Mouse (Mus musculus) midbrain, embryonic 14.5 days (tissue): ENCODE data around the gene Gm20388. TPM values are rescaled to one million over a fixed set of nuclear protein-coding genes. Genes with fewer than 3 reads are reported as not detected.
A peak's percentile ranks its signal among the peaks of the same experiment; 100 is the strongest.

Experiments used
- ATAC-seq: fragments of 200-750 bp; cut with Nextera tagmentation; 2 replicates; pipeline ENCODE4 v1.8.0; 2017; ENCODE audit warnings: moderate number of reproducible peaks, moderate library complexity; ENCODE audit not compliant: low FRiP score, low TSS enrichment
- DNase-seq: peaks from one replicate; pipeline ENCODE4 v3.0.0-alpha.2; 2015
- H3K27ac ChIP-seq: fragments of 300-500 bp; sonication (generic); replicated peaks from 2 replicates; pipeline ENCODE4 v1.5.1; 2014; ENCODE audit warnings: mild to moderate bottlenecking, low read depth, low read length, moderate library complexity
- H3K27me3 ChIP-seq: fragments of 300-500 bp; sonication (generic); 2 replicates; pipeline ENCODE4 v1.6.1; 2014; ENCODE audit warnings: low read length, control low read depth, mixed read lengths; ENCODE audit not compliant: control insufficient read depth, insufficient read depth
- H3K36me3 ChIP-seq: fragments of 300-500 bp; sonication (generic); 2 replicates; pipeline ENCODE4 v1.6.1; 2014; ENCODE audit warnings: low read length, control low read depth; ENCODE audit not compliant: control insufficient read depth, insufficient read depth
- H3K4me1 ChIP-seq: fragments of 300-500 bp; sonication (generic); 2 replicates; pipeline ENCODE4 v1.6.1; 2014; ENCODE audit warnings: mild to moderate bottlenecking, antibody characterized with exemption, low read length, control low read depth; ENCODE audit not compliant: control insufficient read depth, insufficient read depth
- H3K4me2 ChIP-seq: fragments of 300-500 bp; sonication (generic); 2 replicates; pipeline ENCODE4 v1.6.1; 2014; ENCODE audit warnings: mild to moderate bottlenecking, low read length, moderate library complexity
- H3K4me3 ChIP-seq: fragments of 300-500 bp; sonication (generic); replicated peaks from 2 replicates; pipeline ENCODE4 v1.5.1; 2014; ENCODE audit warnings: low read depth, low read length
- H3K9ac ChIP-seq: fragments of 300-500 bp; sonication (generic); replicated peaks from 2 replicates; pipeline ENCODE4 v1.6.1; 2014; ENCODE audit warnings: mild to moderate bottlenecking, low read length, moderate library complexity
- H3K9me3 ChIP-seq: fragments of 300-500 bp; sonication (generic); 2 replicates; pipeline ENCODE4 v1.6.1; 2016; ENCODE audit warnings: low read length, control low read depth, mixed read lengths; ENCODE audit not compliant: control insufficient read depth
- WGBS: fragments of 180-500 bp; shearing (Covaris S2); extraction: QIAGEN DNeasy Blood & Tissue Kit; methylation state at CpG from one replicate; pipeline ENCODE4 v1.1.7; 2014; 5-methylcytosine and 5-hydroxymethylcytosine counted together
- polyA plus RNA-seq: library from polyadenylated mRNA; unstranded; fragments of >200 nt; fragmentation: Nextera tagmentation; extraction: Ambion mirVana; gene quantifications from 2 replicates; pipeline ENCODE4 v1.2.1, GENCODE M21; 2014

Gm20388 gene
- polyA plus RNA-seq, 1 experiment from 2014 or later: 4.1 TPM

DNA sequence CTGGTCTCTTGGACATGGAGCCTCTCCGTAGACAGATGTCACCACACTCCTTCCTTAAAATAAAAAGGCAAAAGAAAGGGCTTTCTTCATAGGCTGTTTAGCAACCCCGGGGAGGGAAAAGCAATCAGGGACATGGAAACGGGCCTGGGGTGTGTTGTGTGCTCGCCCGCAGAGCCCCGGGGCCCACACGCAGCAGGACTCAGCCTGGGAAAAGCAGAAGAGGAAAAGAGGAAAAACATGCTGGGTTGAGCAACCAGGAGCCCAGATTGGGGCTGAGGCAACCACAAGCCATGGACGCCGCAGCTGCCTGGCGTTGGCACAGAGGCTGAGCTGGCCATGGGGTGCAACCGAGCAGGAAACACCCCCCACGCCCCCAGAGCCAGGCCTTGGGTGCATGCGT lies 775.4 kb downstream of the Gm20388 start:
- no peaks in the 10 kb centered on the region for H3K27me3 ChIP-seq
- DNase-seq (no peak), ATAC-seq (no peak)
- WGBS: 90% methylated on average over 13 of the region's 13 CpGs
- no peaks in the 10 kb centered on the region for H3K36me3 ChIP-seq
- no peak overlapping the region for H3K4me3 ChIP-seq
- no peaks in the 10 kb centered on the region for H3K9me3 ChIP-seq
- no peak overlapping the region for H3K4me2 ChIP-seq
- H3K27ac ChIP-seq: no peak overlapping the region
- H3K9ac ChIP-seq: no peak overlapping the region
- H3K4me1 ChIP-seq: no peaks in the 10 kb centered on the region

DNA sequence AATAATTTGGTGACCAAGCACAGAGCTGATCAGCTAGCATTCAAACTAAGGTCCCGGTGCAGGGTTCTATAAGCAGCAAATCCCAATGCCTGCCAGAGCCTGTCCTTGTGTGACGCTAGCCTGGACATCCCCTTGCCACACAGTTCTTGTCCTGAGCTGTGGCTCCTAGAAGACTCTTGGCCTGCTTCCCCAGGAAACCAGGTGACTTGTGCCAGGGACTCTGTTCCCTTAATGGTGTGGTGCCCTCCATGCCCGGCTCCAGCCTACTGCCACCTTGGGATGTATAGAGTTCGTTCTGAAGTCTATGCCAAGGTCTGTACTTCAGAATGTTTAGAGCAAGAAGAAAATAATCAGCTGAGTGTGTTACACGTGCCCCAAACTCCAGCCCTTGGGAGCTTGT lies 775.9 kb downstream of the Gm20388 start:
- Histone ChIP-seq H3K4me1 (no peaks in the 10 kb centered on the region), H3K27ac (no peak overlapping the region), H3K4me2 (no peak overlapping the region), H3K4me3 (no peak overlapping the region), H3K36me3 (no peaks in the 10 kb centered on the region), H3K9me3 (no peaks in the 10 kb centered on the region), H3K27me3 (no peaks in the 10 kb centered on the region), H3K9ac (no peak overlapping the region)
- no peak for ATAC-seq
- no peak for DNase-seq
- 88% methylated on average over 5 of the region's 5 CpGs for WGBS

DNA sequence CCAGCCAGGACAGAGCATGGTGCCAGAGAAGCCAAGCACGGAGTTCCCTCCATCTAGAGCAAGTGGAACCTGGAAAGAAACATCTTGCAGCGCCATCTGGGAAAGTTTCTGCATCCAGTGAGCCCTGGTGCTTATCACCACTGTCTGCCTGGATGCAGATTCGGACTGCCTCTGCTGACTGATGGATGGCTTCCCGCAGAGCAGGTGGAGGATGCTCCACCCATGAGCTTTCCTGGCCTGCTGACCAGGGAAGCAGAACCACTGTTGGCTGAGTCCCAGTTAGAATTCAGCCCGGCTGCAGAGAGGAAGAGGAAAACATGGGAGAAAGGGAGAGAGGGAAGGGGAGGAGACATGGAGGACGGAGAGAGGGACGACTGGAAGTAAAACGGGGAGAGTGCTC lies 777.1 kb downstream of the Gm20388 start:
- no peak overlapping the region for H3K9ac ChIP-seq
- WGBS: 73% methylated on average over 8 of the region's 8 CpGs
- H3K9me3 ChIP-seq: no peaks in the 10 kb centered on the region
- H3K27me3 ChIP-seq: no peaks in the 10 kb centered on the region
- H3K36me3 ChIP-seq: no peaks in the 10 kb centered on the region
- H3K4me2 ChIP-seq: no peak overlapping the region
- H3K27ac ChIP-seq: no peak overlapping the region
- no peak for DNase-seq
- H3K4me1 ChIP-seq: no peaks in the 10 kb centered on the region
- H3K4me3 ChIP-seq: no peak overlapping the region
- ATAC-seq: no peak

DNA sequence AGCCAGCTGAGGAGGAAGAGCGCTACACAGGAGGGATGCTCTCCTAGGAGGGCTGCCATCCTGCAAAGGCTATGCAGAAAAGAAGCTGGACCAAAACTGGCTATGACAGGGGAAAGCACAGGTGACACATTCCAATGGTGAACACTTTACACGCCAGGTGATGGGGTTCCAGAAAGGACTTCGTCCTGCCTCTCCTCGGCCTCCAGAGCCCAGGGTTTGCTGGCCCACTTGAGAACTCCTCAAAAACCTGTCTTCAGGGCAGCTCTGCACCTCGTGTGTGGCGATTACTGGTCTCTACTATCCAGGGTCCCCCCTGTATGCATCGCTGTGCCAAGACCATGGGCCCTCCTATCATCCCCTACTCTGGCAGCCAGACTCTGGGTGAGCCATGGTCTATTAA lies 777.9 kb downstream of the Gm20388 start:
- no peak overlapping the region for H3K4me2 ChIP-seq
- no peak overlapping the region for H3K27ac ChIP-seq
- no peak overlapping the region for H3K4me3 ChIP-seq
- no peaks in the 10 kb centered on the region for H3K9me3 ChIP-seq
- no peak overlapping the region for H3K9ac ChIP-seq
- H3K4me1 ChIP-seq: no peaks in the 10 kb centered on the region
- no peak for DNase-seq
- no peaks in the 10 kb centered on the region for H3K36me3 ChIP-seq
- no peaks in the 10 kb centered on the region for H3K27me3 ChIP-seq
- WGBS: 87% methylated on average over 7 of the region's 7 CpGs
- ATAC-seq: no peak

DNA sequence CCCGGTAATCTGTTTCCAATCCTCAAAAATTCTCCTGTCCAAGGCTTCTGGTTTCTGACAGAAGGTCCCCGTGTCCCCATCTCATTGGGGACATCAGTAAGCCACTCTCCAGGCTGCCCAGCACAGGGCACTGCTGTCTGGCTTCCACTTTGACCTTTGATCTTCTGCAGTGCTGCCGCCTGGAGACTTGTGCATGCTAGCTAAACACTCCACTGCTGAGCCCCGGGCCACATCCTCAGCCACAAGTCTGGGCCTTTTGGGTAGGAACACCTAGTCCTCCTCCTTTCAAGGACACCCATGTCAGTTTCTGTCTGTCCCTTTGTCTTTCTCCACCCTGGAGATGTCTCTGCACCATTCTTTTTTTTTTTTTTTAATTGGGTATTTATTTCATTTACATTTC lies 782.3 kb downstream of the Gm20388 start:
- no peak for ATAC-seq
- H3K27me3 ChIP-seq: no peaks in the 10 kb centered on the region
- H3K36me3 ChIP-seq: no peaks in the 10 kb centered on the region
- H3K9ac ChIP-seq: no peak overlapping the region
- H3K4me2 ChIP-seq: no peak overlapping the region
- no peaks in the 10 kb centered on the region for H3K4me1 ChIP-seq
- no peak overlapping the region for H3K27ac ChIP-seq
- no peak overlapping the region for H3K4me3 ChIP-seq
- H3K9me3 ChIP-seq: no peaks in the 10 kb centered on the region
- no peak for DNase-seq
- WGBS: 78% methylated on average over 4 of the region's 4 CpGs

DNA sequence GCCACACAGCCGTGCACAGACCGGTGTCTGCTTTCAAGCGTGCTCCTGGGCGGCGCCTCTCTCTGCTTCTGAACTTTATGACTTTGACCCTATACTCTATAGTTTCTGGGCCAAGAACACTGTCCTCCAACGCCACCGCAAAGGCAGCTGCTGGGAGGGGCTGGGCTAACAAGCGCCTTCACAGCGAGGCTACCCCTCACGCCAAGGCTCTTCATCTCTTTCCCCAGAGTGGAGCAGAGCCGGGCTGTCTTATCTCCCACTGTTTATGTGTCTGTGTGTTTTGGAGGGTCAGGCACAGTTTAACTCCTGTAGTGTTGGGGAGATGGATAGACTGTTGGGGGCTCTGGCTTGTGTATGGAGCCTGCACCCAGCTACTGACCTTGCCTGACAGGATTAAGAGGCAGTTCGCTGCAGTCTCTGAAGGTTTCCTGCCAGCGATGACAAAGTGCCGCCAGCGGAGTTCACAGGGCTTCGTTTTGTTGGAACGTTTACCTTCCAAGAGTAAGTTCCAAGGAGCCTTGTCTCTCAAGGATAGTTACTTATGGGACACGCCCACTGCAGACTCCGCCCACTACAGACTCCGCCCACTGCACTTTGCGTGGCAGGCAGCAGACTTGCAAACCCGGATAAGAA lies 783.3 kb downstream of the Gm20388 start:
- WGBS: 55% methylated on average over 22 of the region's 22 CpGs
- no peak overlapping the region for H3K9ac ChIP-seq
- H3K27me3 ChIP-seq: no peaks in the 10 kb centered on the region
- no peak overlapping the region for H3K4me3 ChIP-seq
- H3K4me2 ChIP-seq: no peak overlapping the region
- H3K9me3 ChIP-seq: no peaks in the 10 kb centered on the region
- no peak overlapping the region for H3K27ac ChIP-seq
- ATAC-seq: no peak
- DNase-seq: no peak
- no peaks in the 10 kb centered on the region for H3K36me3 ChIP-seq
- H3K4me1 ChIP-seq: no peaks in the 10 kb centered on the region

DNA sequence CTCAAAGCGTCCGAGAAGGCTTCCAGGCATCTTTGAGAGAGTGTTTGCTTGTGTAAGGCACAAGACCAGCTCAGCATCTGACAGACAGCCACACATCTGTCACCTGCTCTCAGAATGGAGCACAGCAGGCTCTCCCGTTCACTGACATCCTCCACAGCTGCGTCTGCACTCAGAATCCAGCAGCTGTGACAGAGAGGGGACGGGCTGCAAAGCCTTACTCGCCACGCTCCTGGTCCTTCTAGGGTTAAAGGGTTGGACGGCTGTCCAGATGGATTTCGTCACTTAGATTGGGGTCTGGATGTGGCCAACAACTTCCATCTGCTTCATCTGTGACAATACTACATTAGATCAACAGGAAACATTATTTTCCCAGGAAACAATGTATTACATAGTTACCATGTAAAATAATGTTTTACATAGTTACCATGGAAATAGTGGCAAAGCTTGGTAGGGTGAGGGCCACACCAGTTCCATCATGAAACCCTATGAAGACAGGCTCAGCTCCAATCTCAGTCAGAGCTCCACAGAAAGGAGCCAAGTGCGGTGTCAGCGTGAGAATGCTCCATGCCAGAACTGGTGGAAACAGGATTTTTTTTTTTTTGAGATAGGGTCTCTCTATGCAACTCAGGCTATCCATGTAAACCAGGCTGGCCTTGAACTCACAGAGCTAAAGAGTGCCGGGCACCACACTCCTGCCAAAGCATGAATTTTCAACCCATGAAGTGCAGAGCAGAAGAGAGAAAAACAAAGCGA lies 785.9 kb downstream of the Gm20388 start:
- Histone ChIP-seq H3K4me2 (no peak overlapping the region), H3K27me3 (no peaks in the 10 kb centered on the region), H3K9me3 (no peaks in the 10 kb centered on the region), H3K9ac (no peak overlapping the region), H3K27ac (no peak overlapping the region), H3K4me1 (no peaks in the 10 kb centered on the region), H3K36me3 (no peaks in the 10 kb centered on the region), H3K4me3 (no peak overlapping the region)
- 50% methylated on average over 13 of the region's 13 CpGs for WGBS
- ATAC-seq: no peak
- no peak for DNase-seq

DNA sequence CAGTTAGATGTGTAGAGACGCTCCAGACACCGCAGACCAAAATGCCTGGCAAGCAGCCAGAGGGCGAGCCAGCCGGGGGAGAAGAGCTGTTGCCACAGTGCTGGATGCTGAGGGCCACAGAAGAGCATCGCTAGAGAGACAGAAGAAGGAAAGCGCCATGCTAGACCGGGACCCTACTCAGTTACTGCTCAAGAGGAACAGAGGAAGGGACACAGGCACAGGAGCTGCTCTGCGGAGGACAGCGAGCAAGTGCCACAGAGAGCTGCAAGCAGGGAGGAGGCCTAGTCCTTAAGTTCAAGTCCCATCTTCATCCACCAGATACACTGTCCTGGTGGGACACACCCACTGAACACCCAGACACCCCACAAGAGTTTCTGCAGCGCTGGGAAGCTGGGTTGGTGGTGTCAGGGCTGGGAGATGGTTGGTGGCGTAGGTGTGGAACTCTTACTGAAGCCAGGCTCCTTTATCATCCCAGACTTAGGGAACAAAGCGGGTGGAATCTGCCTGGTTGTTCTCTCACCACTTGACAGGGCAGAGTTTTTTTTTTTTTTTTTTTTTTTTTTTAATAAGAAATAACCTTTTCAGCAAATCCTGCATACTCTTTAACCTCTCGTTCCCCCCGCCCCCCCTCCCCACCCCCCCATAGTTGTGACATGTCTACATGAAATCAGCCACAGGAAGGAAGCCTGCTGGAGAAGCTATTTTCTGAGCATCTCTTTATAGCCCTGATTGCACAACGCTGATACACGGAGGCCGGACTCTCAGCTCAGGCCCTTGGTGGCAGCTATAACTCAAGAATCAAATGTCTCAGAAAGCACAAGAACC lies 786.7 kb downstream of the Gm20388 start:
- WGBS: 82% methylated on average over 17 of the region's 17 CpGs
- no peak overlapping the region for H3K4me3 ChIP-seq
- ATAC-seq: no peak
- H3K27ac ChIP-seq: no peak overlapping the region
- DNase-seq: peak; percentile 48
- H3K9ac ChIP-seq: no peak overlapping the region
- no peaks in the 10 kb centered on the region for H3K27me3 ChIP-seq
- H3K9me3 ChIP-seq: no peaks in the 10 kb centered on the region
- no peak overlapping the region for H3K4me2 ChIP-seq
- H3K4me1 ChIP-seq: no peaks in the 10 kb centered on the region
- no peaks in the 10 kb centered on the region for H3K36me3 ChIP-seq

DNA sequence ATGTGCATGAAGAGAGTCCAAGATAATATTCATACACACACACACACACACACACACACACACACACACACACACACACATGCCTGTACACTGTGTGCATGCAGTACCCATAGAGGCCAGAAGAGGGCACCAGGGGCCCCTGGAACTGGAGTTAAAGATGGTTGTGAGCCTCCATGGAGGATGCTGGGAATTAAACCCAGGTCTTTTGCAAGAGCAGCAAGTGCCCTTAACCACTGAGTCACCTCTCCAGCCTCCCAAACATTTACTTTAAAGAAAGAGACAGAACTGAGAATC lies 787.3 kb downstream of the Gm20388 start:
- DNase-seq (no peak), ATAC-seq (no peak)
- H3K9me3 ChIP-seq: no peaks in the 10 kb centered on the region
- H3K4me2 ChIP-seq: no peak overlapping the region
- H3K4me1 ChIP-seq: no peaks in the 10 kb centered on the region
- no peak overlapping the region for H3K9ac ChIP-seq
- H3K27ac ChIP-seq: no peak overlapping the region
- no peaks in the 10 kb centered on the region for H3K36me3 ChIP-seq
- no peak overlapping the region for H3K4me3 ChIP-seq
- no peaks in the 10 kb centered on the region for H3K27me3 ChIP-seq
